ENCODE assay signal across 24 mouse cellular contexts in genomic region chrX:98248363-98248762, GRCm38 (mm10).
DNase-seq lines count a peak whose midpoint lies in the region; TF ChIP-seq lines count a peak whose summit lies in the region.
"Had no signal": no experiment of that assay in that cellular context is flagged by ENCODE, and none has a peak within 500 bp of the region (broad histone marks: within the 10 kb centered on the region; RNA-seq: fewer than 3 reads in every experiment).

No protein-coding gene starts in this region.

- H3K36me3 ChIP-seq in C2C12 (ENCODE audit: control insufficient read depth, insufficient read depth): no peaks in the 10 kb centered on the region
- H3K36me3 ChIP-seq in myocyte (ENCODE audit: control insufficient read depth, insufficient read depth): no peaks in the 10 kb centered on the region
- H3K36me3 ChIP-seq: embryonic facial prominence, embryonic 13.5 days; embryonic facial prominence, embryonic 15.5 days; forebrain, embryonic 15.5 days had no signal

- peak; percentile 13 for DNase-seq in 3134 (ENCODE audit: extremely low read depth, insufficient read length, low spot score)
- DNase-seq in NIH3T3 (ENCODE audit: low read depth): peak; percentile 39
- DNase-seq in neural tube, embryonic 10.5 days (ENCODE audit: extremely low spot score, low spot score): no peak
- DNase-seq in left cerebral cortex, adult 11 months (ENCODE audit: low spot score): no peak
- no peak for DNase-seq in urinary bladder, adult 2 months (ENCODE audit: low spot score)
- DNase-seq: adrenal gland, adult 8-10 months; adrenal gland, postnatal 14 days; adrenal gland, postnatal 36 days; B cell, adult 2 months; cerebellum, adult 11 months; cerebellum, adult 18-20 months; cerebellum, adult 8-10 months; cerebellum, adult 9-11 months; cerebellum, postnatal 14 days; cerebellum, postnatal 36 days; embryo, embryonic 11 days; forebrain, postnatal 0 days had no signal

- H3K79me2 ChIP-seq in C2C12 (ENCODE audit: control insufficient read depth, insufficient read depth): no peaks in the 10 kb centered on the region
- no peaks in the 10 kb centered on the region for H3K79me2 ChIP-seq in myocyte (ENCODE audit: control insufficient read depth, insufficient read depth)

- TF ChIP-seq POLR2A in myocyte (IDR thresholded peaks at IDR 0.05; ENCODE audit: insufficient read length, low read depth): no peak

- H3K27me3 ChIP-seq in C2C12 (ENCODE audit: control insufficient read depth, insufficient read depth, insufficient read length) (no peaks in the 10 kb centered on the region), myocyte (ENCODE audit: control insufficient read depth, insufficient read depth, insufficient read length) (no peaks in the 10 kb centered on the region)
- H3K27me3 ChIP-seq: embryonic facial prominence, embryonic 15.5 days; forebrain, embryonic 13.5 days; forebrain, embryonic 15.5 days had no signal

- H3K4me3 ChIP-seq in C2C12 (ENCODE audit: insufficient read depth, poor library complexity, severe bottlenecking) (no peak overlapping the region), myocyte (no peak overlapping the region)
- H3K4me3 ChIP-seq: embryonic facial prominence, embryonic 13.5 days; embryonic facial prominence, embryonic 15.5 days; erythroblast, embryonic 14.5 days; forebrain, embryonic 13.5 days; forebrain, embryonic 15.5 days had no signal

- peak overlapping the region; percentile 38 for H3K4me2 ChIP-seq in myocyte (ENCODE audit: low read depth)
- H3K4me2 ChIP-seq: embryonic facial prominence, embryonic 13.5 days; embryonic facial prominence, embryonic 15.5 days; forebrain, embryonic 13.5 days; forebrain, embryonic 15.5 days had no signal

- H3K79me3 ChIP-seq in C2C12 (ENCODE audit: low read depth): no peaks in the 10 kb centered on the region

- no peak overlapping the region for H3ac ChIP-seq in C2C12 (ENCODE audit: control insufficient read depth, insufficient read length, low read depth)
- no peak overlapping the region for H3ac ChIP-seq in myocyte (ENCODE audit: control insufficient read depth, insufficient read length)

- TF ChIP-seq CTCF in C2C12 (IDR thresholded peaks at IDR 0.05; ENCODE audit: control insufficient read depth, insufficient read depth, insufficient read length): no peak

TF ChIP-seq in C2C12, 6 proteins besides CTCF, POLR2A, EP300 and RAD21:
- no peak for TF ChIP-seq MAX (IDR thresholded peaks at IDR 0.05)
- peak; percentile 76 for TF ChIP-seq USF1 (IDR thresholded peaks at IDR 0.05; ENCODE audit: low read depth)

TF ChIP-seq in myocyte, 11 proteins besides CTCF, POLR2A, EP300 and RAD21:
- TF ChIP-seq USF1 (IDR thresholded peaks at IDR 0.05; ENCODE audit: low read depth) (peak; percentile 79), MYOG (IDR thresholded peaks at IDR 0.05; ENCODE audit: control insufficient read depth in 1 of 3, insufficient read depth in 1 of 3, insufficient read length in 2 of 3, low read depth in 2 of 3) (no peak)

Comparison
In these comparisons a context has a peak if more than half of its experiments do, and no peak if none do; other contexts are left out.
1. DNase-seq: peak in 3134 (single experiment) and NIH3T3 (single experiment); none in neural tube, embryonic 10.5 days (single experiment), left cerebral cortex, adult 11 months (single experiment) and urinary bladder, adult 2 months (single experiment).